Mouse (Mus musculus) spleen, adult 2 months (tissue): ENCODE results near the gene Spata13.

Source experiments
- CTCF ChIP-seq: fragments of 200-500 bp; IDR thresholded peaks from 2 replicates; pipeline ENCODE4 v1.5.1; 2011; ENCODE audit warnings: mild to moderate bottlenecking, inconsistent platforms; ENCODE audit not compliant: insufficient read depth, insufficient read length, insufficient replicate concordance; ENCODE audit errors: extremely low read depth
- POLR2A ChIP-seq: fragments of 200-500 bp; IDR thresholded peaks from 2 replicates; pipeline ENCODE4 v1.6.1; 2011; ENCODE audit warnings: low read depth, low read length, inconsistent platforms

DNA sequence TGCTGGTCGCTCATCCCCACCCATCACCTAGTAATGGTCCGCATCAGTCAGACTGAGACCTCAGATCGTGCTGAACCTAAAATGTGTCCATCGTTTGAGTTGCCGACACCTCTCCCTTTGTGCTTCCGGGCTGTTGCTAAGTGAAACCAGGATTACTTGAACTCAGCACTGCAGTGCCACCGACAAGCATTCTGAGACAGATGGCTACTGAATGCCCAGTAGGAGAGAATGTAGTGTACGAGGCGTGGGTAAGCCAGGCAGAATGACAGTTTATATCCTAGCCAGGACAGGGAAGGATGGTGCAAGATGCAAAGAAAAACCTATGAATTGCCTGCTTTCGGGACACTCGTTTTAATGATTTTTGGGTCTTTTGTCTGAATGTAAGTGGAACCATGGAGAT, 52.9 kb downstream of the Spata13 start:
- TF ChIP-seq CTCF (no peak), POLR2A (no peak)
